Mouse (Mus musculus) heart, postnatal 0 days (tissue): ENCODE results near the gene Dennd5a.

Experiments
- CTCF ChIP-seq: IDR thresholded peaks from 2 replicates; pipeline ENCODE4 v1.5.1; 2016; ENCODE audit warnings: antibody characterized with exemption, control low read depth, low read depth
- EP300 ChIP-seq: IDR thresholded peaks from 2 replicates; pipeline ENCODE4 v1.6.1; 2016; ENCODE audit warnings: antibody characterized with exemption, low read depth

DNA sequence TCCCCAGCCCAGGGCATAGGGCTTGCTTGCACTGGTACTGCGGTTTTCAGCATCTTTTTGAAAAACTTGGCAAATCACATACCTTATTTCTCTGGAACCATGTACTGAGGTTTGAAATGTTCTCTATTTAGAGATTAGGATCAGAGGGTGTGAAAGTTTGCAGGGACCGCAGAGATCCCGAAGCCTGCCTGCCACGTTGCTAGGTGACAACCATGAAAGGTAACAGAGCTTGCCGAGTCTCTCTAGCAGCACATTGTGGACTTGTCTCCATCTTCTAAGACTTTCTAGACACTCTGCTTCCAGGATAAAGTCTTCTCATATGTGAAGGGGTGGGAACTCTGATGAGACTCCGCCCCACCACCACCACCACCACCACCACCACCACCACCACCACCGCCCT lies 108.3 kb downstream of the Dennd5a start:
- TF ChIP-seq CTCF (no peak), EP300 (no peak)
